Mouse (Mus musculus): ENCODE measurements around the gene Bicdl1.

DNA sequence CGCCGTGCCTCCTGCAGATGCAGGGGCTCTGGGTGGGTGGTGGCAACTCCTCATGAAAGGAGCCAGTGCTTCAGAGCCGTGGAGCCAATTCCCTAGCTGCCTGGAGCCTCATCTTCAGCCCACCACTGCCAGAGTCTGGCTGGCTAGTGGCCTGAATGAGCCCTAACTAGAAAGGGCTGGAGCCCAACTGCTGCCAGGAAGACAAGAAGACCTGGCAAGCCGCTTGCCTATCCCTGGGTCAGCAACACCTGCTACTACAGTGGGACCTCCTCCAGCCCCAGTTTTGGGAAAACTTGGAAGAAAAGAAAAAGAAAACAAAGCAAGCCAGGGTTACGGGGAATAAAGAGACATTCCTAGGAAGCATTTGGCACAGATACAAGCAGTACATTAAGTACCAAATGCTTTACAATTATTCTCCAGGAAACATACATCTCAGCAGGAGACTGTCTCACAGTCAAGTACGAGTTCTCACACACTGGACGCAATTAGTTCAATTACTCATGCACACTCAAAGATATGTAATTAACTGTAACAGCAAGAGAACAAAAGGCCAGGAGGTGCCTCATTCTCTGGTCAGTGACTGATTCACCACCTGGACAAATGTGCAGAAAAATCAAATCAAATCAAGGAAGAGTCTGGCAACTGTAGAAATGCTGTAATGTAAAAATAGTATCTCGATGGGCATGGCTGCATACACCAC is 64.9 kb downstream of the Bicdl1 start:
- TF ChIP-seq CTCF (IDR thresholded peaks at IDR 0.05) (no peak), POLR2A (IDR thresholded peaks at IDR 0.05; ENCODE audit: insufficient read depth, low read depth, low read length) (no peak), EP300 (IDR thresholded peaks at IDR 0.05; ENCODE audit: insufficient read depth, low read depth, low read length) (no peak)
